Mouse (Mus musculus) heart, adult 2 months (tissue): ENCODE data around the gene Fam241b. TPM values are rescaled to one million over a fixed set of nuclear protein-coding genes. Genes with fewer than 3 reads are reported as not detected.
A peak's percentile ranks its signal among the peaks of the same experiment; 100 is the strongest.

Source experiments
- DNase-seq, 2 experiments: peaks; one replicate each; pipeline ENCODE4 v3.0.0; 2021
- H3K27ac ChIP-seq: fragments of 200-600 bp; 2 replicates; pipeline ENCODE4 v1.8.1; 2022
- H3K27me3 ChIP-seq: fragments of 200-500 bp; 2 replicates; pipeline ENCODE4 v1.6.1; 2012; ENCODE audit warnings: mild to moderate bottlenecking, low read length, inconsistent platforms, mixed read lengths; ENCODE audit not compliant: control insufficient read depth, insufficient read depth
- H3K36me3 ChIP-seq: fragments of 200-500 bp; 2 replicates; pipeline ENCODE4 v1.6.1; 2012; ENCODE audit warnings: low read length, inconsistent platforms; ENCODE audit not compliant: control insufficient read depth, insufficient read depth
- H3K4me1 ChIP-seq: fragments of 200-500 bp; 2 replicates; pipeline ENCODE4 v1.6.1; 2011; ENCODE audit warnings: low read length; ENCODE audit not compliant: control insufficient read depth, insufficient read depth
- H3K4me3 ChIP-seq: fragments of 200-600 bp; 2 replicates; pipeline ENCODE4 v1.8.1; 2022
- H3K79me2 ChIP-seq: fragments of 200-500 bp; replicated peaks from 2 replicates; pipeline ENCODE4 v1.6.1; 2012; ENCODE audit warnings: mild to moderate bottlenecking, inconsistent platforms, low read length, moderate library complexity, mixed read lengths; ENCODE audit not compliant: control insufficient read depth, insufficient read depth
- H3K9ac ChIP-seq: fragments of 200-500 bp; 2 replicates; pipeline ENCODE4 v1.6.1; 2012; ENCODE audit warnings: low read depth, mild to moderate bottlenecking, control low read depth, inconsistent platforms, low read length, mixed read lengths
- CTCF ChIP-seq: fragments of 200-600 bp; IDR thresholded peaks from 2 replicates; pipeline ENCODE4 v1.8.1; 2022; ENCODE audit warnings: antibody characterized with exemption, mild to moderate bottlenecking, moderate library complexity
- EP300 ChIP-seq: fragments of 200-500 bp; IDR thresholded peaks from 2 replicates; pipeline ENCODE4 v1.6.1; 2011; ENCODE audit warnings: low read depth, low read length, control low read depth; ENCODE audit not compliant: insufficient read depth
- POLR2A ChIP-seq: fragments of 200-500 bp; IDR thresholded peaks from 2 replicates; pipeline ENCODE4 v1.6.1; 2011; ENCODE audit warnings: mild to moderate bottlenecking, low read depth, low read length, control low read depth; ENCODE audit not compliant: insufficient read depth
- WGBS: fragments of 180-500 bp; shearing (Covaris S2); methylation state at CpG from one replicate; pipeline ENCODE4 v1.1.7; 2018; 5-methylcytosine and 5-hydroxymethylcytosine counted together
- intact Hi-C: fragments of 180-260 bp; cut with DNase I; formaldehyde crosslinking; loops from one replicate; pipeline ENCODE4 v1.15.1; 2025
- polyA plus RNA-seq: library from polyadenylated mRNA; depleted of rRNA; stranded (reverse); fragments of >200 nt; gene quantifications from 2 replicates; pipeline ENCODE4 v1.2.3, GENCODE M21; 2012
- total RNA-seq, 2 experiments: library from RNA; stranded (reverse); gene quantifications; 2 replicates each; pipeline ENCODE4 v1.2.3; 2021

Gene Fam241b
- total and polyA plus RNA-seq, 3 experiments: 3.0 to 3.3 (median 3.2) TPM

- Histone ChIP-seq H3K27ac (no peak overlapping the region), H3K79me2 (no peaks in the 10 kb centered on the region), H3K9ac (no peak overlapping the region), H3K4me3 (no peak overlapping the region), H3K4me1 (no peaks in the 10 kb centered on the region), H3K27me3 (no peaks in the 10 kb centered on the region), H3K36me3 (no peaks in the 10 kb centered on the region)
- DNase-seq: no peak
- 92% methylated on average over 3 of the region's 3 CpGs for WGBS
- TF ChIP-seq POLR2A: no peak
- TF ChIP-seq EP300: no peak
- intact Hi-C loops: no loop called here
These were observed 73.8 kb downstream of the Fam241b start for GRCm38 (mm10) chr10:62069946-62070345.

GRCm38 (mm10) chr10:62069398-62069797 lies 74.3 kb downstream of the Fam241b start:
- Histone ChIP-seq H3K27ac (no peak overlapping the region), H3K9ac (no peak overlapping the region), H3K4me3 (no peak overlapping the region), H3K79me2 (no peaks in the 10 kb centered on the region), H3K27me3 (no peaks in the 10 kb centered on the region), H3K4me1 (no peaks in the 10 kb centered on the region), H3K36me3 (no peaks in the 10 kb centered on the region)
- no peak for DNase-seq
- intact Hi-C loops: no loop called here
- TF ChIP-seq POLR2A (no peak), EP300 (no peak), CTCF (no peak)
- WGBS: 49% methylated on average over 7 of the region's 7 CpGs

GRCm38 (mm10) chr10:62068532-62068931 lies 75.2 kb downstream of the Fam241b start:
- H3K9ac ChIP-seq: no peak overlapping the region
- no peaks in the 10 kb centered on the region for H3K36me3 ChIP-seq
- H3K4me3 ChIP-seq: no peak overlapping the region
- H3K79me2 ChIP-seq: no peaks in the 10 kb centered on the region
- intact Hi-C loops: no loop called here
- DNase-seq: peak in 1 of 2 experiments; percentile 17
- H3K27ac ChIP-seq: no peak overlapping the region
- WGBS: 62% methylated on average over 9 of the region's 9 CpGs
- H3K27me3 ChIP-seq: no peaks in the 10 kb centered on the region
- no peaks in the 10 kb centered on the region for H3K4me1 ChIP-seq
- TF ChIP-seq POLR2A: no peak
- TF ChIP-seq EP300: no peak
- no peak for TF ChIP-seq CTCF

DNA sequence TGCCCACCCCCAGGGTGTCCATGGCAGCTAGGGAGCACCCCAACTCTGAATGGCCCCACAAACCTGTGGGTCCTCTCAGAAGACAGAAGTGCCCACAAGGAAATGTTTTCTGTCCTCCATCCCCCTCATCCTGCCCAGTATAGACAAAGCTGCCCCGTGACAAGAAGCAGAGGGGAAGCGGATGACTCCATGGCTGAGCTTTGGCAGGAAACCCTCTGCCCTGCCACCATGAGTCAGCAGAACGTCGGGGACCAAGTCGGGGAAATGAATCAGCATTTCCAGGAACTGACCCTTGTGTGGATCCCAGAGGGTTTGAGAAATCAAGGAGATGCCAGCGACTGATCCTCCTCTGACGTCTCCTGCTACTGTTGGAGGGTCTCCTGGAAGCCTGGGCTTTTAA lies 77.5 kb downstream of the Fam241b start:
- H3K36me3 ChIP-seq: no peaks in the 10 kb centered on the region
- no peak overlapping the region for H3K9ac ChIP-seq
- intact Hi-C loops: no loop called here
- no peak overlapping the region for H3K4me3 ChIP-seq
- H3K27ac ChIP-seq: no peak overlapping the region
- TF ChIP-seq EP300 (no peak), POLR2A (no peak), CTCF (no peak)
- no peak for DNase-seq
- no peaks in the 10 kb centered on the region for H3K4me1 ChIP-seq
- 19% methylated on average over 7 of the region's 7 CpGs for WGBS
- H3K27me3 ChIP-seq: no peaks in the 10 kb centered on the region
- no peaks in the 10 kb centered on the region for H3K79me2 ChIP-seq

GRCm38 (mm10) chr10:62062786-62063185 lies 80.9 kb downstream of the Fam241b start:
- no peak for TF ChIP-seq POLR2A
- TF ChIP-seq EP300: no peak
- no peak for TF ChIP-seq CTCF
- no peak overlapping the region for H3K9ac ChIP-seq
- DNase-seq: no peak
- H3K27me3 ChIP-seq: no peaks in the 10 kb centered on the region
- no peaks in the 10 kb centered on the region for H3K79me2 ChIP-seq
- H3K4me3 ChIP-seq: no peak overlapping the region
- 66% methylated on average over 5 of the region's 5 CpGs for WGBS
- no peaks in the 10 kb centered on the region for H3K36me3 ChIP-seq
- H3K4me1 ChIP-seq: no peaks in the 10 kb centered on the region
- no peak overlapping the region for H3K27ac ChIP-seq
- intact Hi-C loops: no loop called here

GRCm38 (mm10) chr10:62060969-62061678 lies 82.6 kb downstream of the Fam241b start:
- TF ChIP-seq POLR2A (no peak), CTCF (no peak), EP300 (no peak)
- no peak overlapping the region for H3K27ac ChIP-seq
- intact Hi-C loops: no loop called here

More at GRCm38 (mm10) chr10:62060969-62061678, 82.6 kb downstream of the Fam241b start:
- no peak for DNase-seq
- Histone ChIP-seq H3K4me1 (no peaks in the 10 kb centered on the region), H3K4me3 (no peak overlapping the region), H3K36me3 (no peaks in the 10 kb centered on the region), H3K27me3 (no peaks in the 10 kb centered on the region), H3K79me2 (no peaks in the 10 kb centered on the region), H3K9ac (no peak overlapping the region)
- 59% methylated on average over 14 of the region's 14 CpGs for WGBS
